Mouse (Mus musculus): ENCODE measurements around the gene Alox12e.
"Not testable (repeated sequence)": the region's sequence is repeated elsewhere in the genome, so short reads cannot be mapped to it uniquely, and the experiment has no call there.

Alox12e gene

GRCm38 (mm10) chr11:70322528-70322927 lies at the start of gene Alox12e:
Gene Alox12e (minus strand): TSS chr11:70322628.
- DNase-seq (ENCODE audit: low spot score) = no peak

- not testable (repeated sequence) for DNase-seq (ENCODE audit: low spot score)
Measured at GRCm38 (mm10) chr11:70368626-70369025, 46.2 kb upstream of the Alox12e start.

- not testable (repeated sequence) for DNase-seq (ENCODE audit: low spot score)
Measured at GRCm38 (mm10) chr11:70367701-70368100, 45.3 kb upstream of the Alox12e start.

- DNase-seq (ENCODE audit: low spot score) = no peak
Measured at GRCm38 (mm10) chr11:70351868-70352267, 29.4 kb upstream of the Alox12e start, which contains the start of gene Alox15. Gene Alox15 (minus strand): TSS chr11:70352031.

GRCm38 (mm10) chr11:70348630-70349029 lies 26.2 kb upstream of the Alox12e start:
- no peak for DNase-seq (ENCODE audit: low spot score)

GRCm38 (mm10) chr11:70347861-70348260 lies 25.4 kb upstream of the Alox12e start:
- DNase-seq (ENCODE audit: low spot score) = no peak

GRCm38 (mm10) chr11:70345546-70345945 lies 23.1 kb upstream of the Alox12e start:
- DNase-seq (ENCODE audit: low spot score) = no peak

- no peak for DNase-seq (ENCODE audit: low spot score)
Measured at GRCm38 (mm10) chr11:70345061-70345460, 22.6 kb upstream of the Alox12e start.

GRCm38 (mm10) chr11:70339481-70339880 lies 17.1 kb upstream of the Alox12e start:
- no peak for DNase-seq (ENCODE audit: low spot score)

- no peak for DNase-seq (ENCODE audit: low spot score)
Measured at GRCm38 (mm10) chr11:70334477-70334876, 12.0 kb upstream of the Alox12e start.

GRCm38 (mm10) chr11:70324726-70325125 lies 2.3 kb upstream of the Alox12e start:
- DNase-seq (ENCODE audit: low spot score) = no peak

- DNase-seq (ENCODE audit: low spot score) = no peak
Measured at GRCm38 (mm10) chr11:70321664-70322063, 764 bp downstream of the Alox12e start.

GRCm38 (mm10) chr11:70319614-70320013 lies 2.8 kb downstream of the Alox12e start:
- DNase-seq (ENCODE audit: low spot score) = no peak

GRCm38 (mm10) chr11:70313833-70314232 lies 8.6 kb downstream of the Alox12e start:
- DNase-seq (ENCODE audit: low spot score) = no peak

- DNase-seq (ENCODE audit: low spot score) = no peak
Measured at GRCm38 (mm10) chr11:70309341-70309740, 13.1 kb downstream of the Alox12e start.

- no peak for DNase-seq (ENCODE audit: low spot score)
Measured at GRCm38 (mm10) chr11:70308296-70308695, 14.1 kb downstream of the Alox12e start.

- no peak for DNase-seq (ENCODE audit: low spot score)
Measured at GRCm38 (mm10) chr11:70306159-70306558, 16.3 kb downstream of the Alox12e start.

GRCm38 (mm10) chr11:70302293-70302692 lies 20.1 kb downstream of the Alox12e start:
- no peak for DNase-seq (ENCODE audit: low spot score)

GRCm38 (mm10) chr11:70297836-70298454 lies 24.5 kb downstream of the Alox12e start:
- no peak for DNase-seq (ENCODE audit: low spot score)

- no peak for DNase-seq (ENCODE audit: low spot score)
Measured at GRCm38 (mm10) chr11:70297405-70297804, 25.0 kb downstream of the Alox12e start.

- DNase-seq (ENCODE audit: low spot score) = no peak
Measured at GRCm38 (mm10) chr11:70293881-70294280, 28.5 kb downstream of the Alox12e start.

GRCm38 (mm10) chr11:70291235-70291634 lies 31.2 kb downstream of the Alox12e start:
- no peak for DNase-seq (ENCODE audit: low spot score)

- no peak for DNase-seq (ENCODE audit: low spot score)
Measured at GRCm38 (mm10) chr11:70289236-70289635, 33.2 kb downstream of the Alox12e start.

GRCm38 (mm10) chr11:70288102-70288501 lies 34.3 kb downstream of the Alox12e start:
- no peak for DNase-seq (ENCODE audit: low spot score)
